Mouse (Mus musculus) limb, embryonic 10.5 days (tissue): ENCODE measurements around the gene Cep112. TPM values are rescaled to one million over a fixed set of nuclear protein-coding genes. Genes with fewer than 3 reads are reported as not detected.
"Not testable (repeated sequence)": the region's sequence is repeated elsewhere in the genome, so short reads cannot be mapped to it uniquely, and the experiment has no call there.

Experiments used
- DNase-seq: peaks from one replicate; pipeline ENCODE4 v3.0.0-alpha.2; 2017; ENCODE audit warnings: low spot score
- H3K27ac ChIP-seq: fragments of 300-500 bp; sonication (generic); 2 replicates; pipeline ENCODE4 v1.5.1; 2016; ENCODE audit warnings: mild to moderate bottlenecking
- H3K27me3 ChIP-seq: fragments of 300-500 bp; sonication (generic); 2 replicates; pipeline ENCODE4 v1.6.1; 2016; ENCODE audit warnings: low read depth, mild to moderate bottlenecking; ENCODE audit not compliant: poor library complexity, severe bottlenecking
- H3K36me3 ChIP-seq: fragments of 300-500 bp; sonication (generic); 2 replicates; pipeline ENCODE4 v1.6.1; 2016; ENCODE audit warnings: mild to moderate bottlenecking, moderate library complexity
- H3K4me1 ChIP-seq: fragments of 300-500 bp; sonication (generic); 2 replicates; pipeline ENCODE4 v1.6.1; 2016
- H3K4me3 ChIP-seq: fragments of 300-500 bp; sonication (generic); 2 replicates; pipeline ENCODE4 v1.5.1; 2016; ENCODE audit warnings: mild to moderate bottlenecking, moderate library complexity
- H3K9me3 ChIP-seq: fragments of 300-500 bp; sonication (generic); replicated peaks from 2 replicates; pipeline ENCODE4 v1.6.1; 2016; ENCODE audit warnings: mild to moderate bottlenecking
- WGBS: fragments of 180-500 bp; shearing (Covaris S2); methylation state at CpG from one replicate; pipeline ENCODE4 v1.1.7; 2016; 5-methylcytosine and 5-hydroxymethylcytosine counted together
- polyA plus RNA-seq: library from polyadenylated mRNA; unstranded; fragments of >200 nt; fragmentation: Nextera tagmentation; extraction: Ambion mirVana; gene quantifications from 2 replicates; pipeline ENCODE4 v1.2.1, GENCODE M21; 2016

Cep112 gene
- polyA plus RNA-seq, 1 experiment from 2014 or later: 12.3 TPM

DNA sequence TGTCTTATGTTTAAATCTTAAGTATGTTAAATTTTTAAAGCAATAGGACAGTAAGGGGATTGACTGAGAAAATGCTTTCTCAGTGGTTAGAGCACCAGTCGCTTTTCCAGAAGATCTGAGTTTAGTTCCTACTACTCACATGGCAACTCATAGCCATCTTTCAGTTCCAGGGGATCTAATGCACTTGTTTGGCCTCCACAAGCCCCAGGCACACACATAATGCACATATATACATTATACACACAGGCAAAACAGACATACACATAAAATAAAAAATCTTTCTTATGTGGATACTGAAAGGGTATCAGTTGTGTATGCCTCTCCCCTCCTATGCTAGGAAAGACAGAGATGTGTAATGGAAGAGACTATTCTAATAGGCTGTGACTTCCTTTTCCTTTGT is 426.8 kb downstream of the Cep112 start:
- Histone ChIP-seq H3K4me3 (no peak overlapping the region), H3K27me3 (no peaks in the 10 kb centered on the region), H3K27ac (no peak overlapping the region), H3K4me1 (peaks cover 8% of the 10 kb centered on the region; the same call in 1 of the 2 replicates), H3K9me3 (no peaks in the 10 kb centered on the region; the same call in 1 of the 2 replicates), H3K36me3 (no peaks in the 10 kb centered on the region)
- no peak for DNase-seq
- 95% methylated on average over 1 of the region's 1 CpGs for WGBS

DNA sequence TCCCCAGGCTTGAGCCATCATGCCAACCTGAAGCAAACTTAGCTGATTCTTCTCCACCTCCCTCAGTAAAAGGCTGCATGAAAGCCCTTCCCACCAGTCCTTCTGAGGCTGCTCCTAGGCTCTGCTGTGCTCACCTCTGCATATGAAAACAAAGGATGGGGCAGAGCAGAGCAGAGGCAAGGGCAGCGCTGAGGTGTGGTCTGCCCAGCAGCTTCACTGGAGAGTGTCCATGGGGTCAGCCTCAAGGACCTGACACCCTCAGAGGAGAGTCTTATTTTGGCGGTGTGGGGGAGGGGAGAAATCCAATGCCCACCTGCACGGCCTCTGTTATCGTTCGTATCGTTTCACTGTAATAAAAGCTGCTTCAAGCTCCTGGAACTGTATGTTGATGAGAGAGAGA is 432.3 kb downstream of the Cep112 start:
- no peaks in the 10 kb centered on the region for H3K36me3 ChIP-seq
- WGBS: 49% methylated on average over 6 of the region's 6 CpGs
- H3K4me1 ChIP-seq: peaks cover 20% of the 10 kb centered on the region
- no peaks in the 10 kb centered on the region for H3K9me3 ChIP-seq
- DNase-seq: no peak
- H3K27ac ChIP-seq: 0 out of 2 replicates have a peak overlapping the region, but pooled peaks have one; percentile 15
- H3K4me3 ChIP-seq: no peak overlapping the region
- no peaks in the 10 kb centered on the region for H3K27me3 ChIP-seq

DNA sequence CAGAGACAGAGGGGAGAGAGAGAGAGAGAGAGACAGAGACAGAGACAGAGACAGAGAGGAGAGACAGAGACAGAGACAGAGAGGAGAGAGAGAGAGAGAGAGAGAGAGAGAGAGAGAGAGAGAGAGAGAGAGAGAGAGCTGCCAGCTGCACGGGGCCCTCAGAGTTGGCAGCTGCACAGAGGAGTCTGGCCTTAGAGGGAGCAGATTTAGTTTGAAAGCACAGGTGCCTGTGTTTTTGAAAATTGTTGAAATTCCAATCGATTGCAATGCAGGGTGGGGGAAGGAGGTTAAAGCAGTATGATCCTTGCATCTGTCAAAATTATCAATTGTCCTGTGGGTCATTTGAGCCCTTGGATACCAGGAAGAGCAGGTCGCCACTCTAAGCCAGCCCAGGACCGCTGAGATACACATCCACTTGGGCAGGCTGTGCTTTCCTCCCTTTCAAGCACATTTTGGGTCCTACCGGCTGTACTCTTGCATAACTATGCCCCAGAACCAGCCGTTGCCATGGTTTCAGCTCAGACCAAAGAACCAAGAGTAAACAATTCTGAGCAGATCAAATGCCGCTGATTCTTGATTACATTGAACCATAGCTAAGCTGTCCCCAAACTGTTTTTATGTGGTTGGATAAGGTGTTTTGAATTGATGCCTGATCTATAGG is 432.8 kb downstream of the Cep112 start:
- peaks cover 21% of the 10 kb centered on the region for H3K4me1 ChIP-seq
- H3K9me3 ChIP-seq: no peaks in the 10 kb centered on the region
- H3K36me3 ChIP-seq: no peaks in the 10 kb centered on the region
- 63% methylated on average over 7 of the region's 7 CpGs for WGBS
- no peak overlapping the region for H3K4me3 ChIP-seq
- no peaks in the 10 kb centered on the region for H3K27me3 ChIP-seq
- no peak for DNase-seq
- 0 out of 2 replicates have a peak overlapping the region, but pooled peaks have one; percentile 15 for H3K27ac ChIP-seq

DNA sequence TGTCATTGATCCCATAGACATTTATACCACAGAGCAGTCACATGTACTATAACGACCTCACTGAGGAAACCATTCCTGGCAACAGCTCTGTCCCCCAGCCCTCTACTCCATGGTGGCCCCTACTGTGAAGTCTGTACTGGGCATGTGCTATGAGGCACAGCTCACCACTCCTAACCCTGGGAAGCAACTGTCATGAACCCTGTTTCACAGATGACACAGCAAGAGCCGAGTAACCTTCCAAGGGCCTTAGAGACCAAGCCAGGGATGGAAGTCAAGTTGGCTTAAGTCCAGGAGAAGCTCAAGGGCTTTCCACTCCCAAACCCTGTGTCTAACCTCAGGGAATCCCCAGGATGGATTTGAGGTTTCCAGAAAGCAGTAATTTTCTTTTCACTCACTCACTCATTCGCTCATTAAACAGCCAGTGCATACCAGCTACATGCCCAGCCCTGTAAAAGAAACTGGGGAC is 433.4 kb downstream of the Cep112 start:
- Histone ChIP-seq H3K9me3 (no peaks in the 10 kb centered on the region), H3K27me3 (no peaks in the 10 kb centered on the region), H3K4me3 (no peak overlapping the region), H3K36me3 (no peaks in the 10 kb centered on the region), H3K27ac (no peak overlapping the region), H3K4me1 (peaks cover 21% of the 10 kb centered on the region)
- 73% methylated on average over 3 of the region's 3 CpGs for WGBS
- DNase-seq: no peak

DNA sequence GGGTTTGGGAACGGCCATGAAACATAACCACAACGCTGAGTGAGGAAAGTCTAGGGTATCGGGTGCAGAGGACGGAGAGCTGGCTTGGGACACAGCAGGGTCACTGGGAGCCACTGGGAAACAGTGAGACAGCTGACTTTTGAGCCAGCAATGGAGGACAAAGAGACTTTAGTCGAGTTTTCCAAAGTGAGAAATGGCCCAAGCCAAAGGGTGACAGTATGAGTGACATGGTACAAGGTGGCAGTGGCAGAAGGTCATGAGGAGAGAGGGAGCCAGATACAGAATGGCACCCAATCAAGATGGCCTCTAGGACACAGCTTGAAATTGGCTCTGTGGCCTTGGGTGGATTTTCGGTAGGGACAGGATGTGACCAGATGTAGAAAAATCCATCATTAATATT is 433.9 kb downstream of the Cep112 start:
- no peaks in the 10 kb centered on the region for H3K27me3 ChIP-seq
- no peak for DNase-seq
- no peak overlapping the region for H3K4me3 ChIP-seq
- no peak overlapping the region for H3K27ac ChIP-seq
- peaks cover 21% of the 10 kb centered on the region for H3K4me1 ChIP-seq
- H3K36me3 ChIP-seq: no peaks in the 10 kb centered on the region
- H3K9me3 ChIP-seq: no peaks in the 10 kb centered on the region
- WGBS: 87% methylated on average over 6 of the region's 6 CpGs

DNA sequence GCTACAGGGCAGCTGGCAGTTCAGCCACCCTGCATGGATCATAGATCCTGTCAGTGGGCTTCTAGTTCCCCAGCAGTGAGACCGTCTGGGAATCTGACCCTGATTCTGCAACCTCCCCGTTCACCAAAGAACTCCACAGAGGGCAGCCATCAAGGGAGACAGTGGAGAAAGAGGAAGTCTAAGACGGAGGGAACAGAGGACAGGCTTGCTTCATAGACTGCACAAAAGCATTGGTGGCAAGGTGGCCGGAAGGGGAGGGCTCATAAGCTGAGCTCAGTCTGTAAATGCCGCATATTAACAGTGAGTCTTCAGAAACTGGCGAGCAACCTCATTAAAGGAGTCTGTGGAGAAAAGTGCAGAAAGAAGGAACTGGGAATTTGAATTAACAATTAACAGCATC is 437.4 kb downstream of the Cep112 start:
- WGBS: 85% methylated on average over 6 of the region's 6 CpGs
- Histone ChIP-seq H3K4me1 (peaks cover 17% of the 10 kb centered on the region), H3K27ac (no peak overlapping the region), H3K9me3 (no peaks in the 10 kb centered on the region), H3K4me3 (no peak overlapping the region), H3K36me3 (no peaks in the 10 kb centered on the region), H3K27me3 (no peaks in the 10 kb centered on the region)
- DNase-seq: no peak

DNA sequence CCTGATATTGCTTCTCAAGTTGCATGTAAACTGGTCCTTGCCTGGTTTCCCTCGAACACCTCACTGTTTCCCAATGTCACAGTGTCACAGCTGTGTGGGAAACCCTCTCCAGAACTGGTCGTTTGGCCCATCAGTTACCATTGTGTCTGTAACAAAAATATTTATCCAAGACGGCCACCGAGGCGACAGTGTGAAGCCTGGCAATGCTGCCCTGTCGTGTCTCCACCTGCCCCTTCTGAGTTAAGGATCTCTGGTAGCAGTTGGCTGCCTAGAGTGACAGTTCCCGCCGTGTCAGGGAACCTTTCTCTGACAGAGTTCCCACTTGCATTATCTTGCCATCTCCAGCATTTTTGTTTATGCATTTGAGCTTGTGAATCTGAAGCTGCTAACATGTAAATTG is 440.8 kb downstream of the Cep112 start:
- H3K4me1 ChIP-seq: peaks cover 3% of the 10 kb centered on the region; the same call in 1 of the 2 replicates
- H3K27me3 ChIP-seq: no peaks in the 10 kb centered on the region
- no peak for DNase-seq
- WGBS: 35% methylated on average over 8 of the region's 8 CpGs
- no peak overlapping the region for H3K27ac ChIP-seq
- no peaks in the 10 kb centered on the region for H3K9me3 ChIP-seq
- H3K4me3 ChIP-seq: no peak overlapping the region
- H3K36me3 ChIP-seq: no peaks in the 10 kb centered on the region

DNA sequence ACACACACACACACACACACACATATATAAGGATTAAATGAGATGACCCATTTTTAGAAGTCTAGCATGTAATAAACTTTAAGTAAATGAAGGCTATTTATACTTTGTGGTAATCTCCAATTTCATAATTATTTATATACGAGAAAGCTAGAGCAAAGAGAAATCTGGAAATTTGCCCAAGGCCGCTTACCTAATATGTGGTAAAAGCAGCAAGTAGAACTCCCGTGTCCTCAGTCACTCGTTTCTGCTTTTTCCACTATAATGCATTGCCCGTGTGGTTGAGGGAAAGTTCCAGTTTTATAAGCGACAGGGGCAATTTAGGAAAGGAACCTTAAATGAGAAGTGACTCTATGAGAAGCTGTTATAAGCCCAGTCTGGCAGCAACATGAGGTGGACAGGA is 442.5 kb downstream of the Cep112 start:
- WGBS: 91% methylated on average over 6 of the region's 6 CpGs
- H3K36me3 ChIP-seq: no peaks in the 10 kb centered on the region
- H3K4me1 ChIP-seq: no peaks in the 10 kb centered on the region
- H3K27me3 ChIP-seq: no peaks in the 10 kb centered on the region
- H3K4me3 ChIP-seq: no peak overlapping the region
- no peaks in the 10 kb centered on the region for H3K9me3 ChIP-seq
- no peak for DNase-seq
- no peak overlapping the region for H3K27ac ChIP-seq

DNA sequence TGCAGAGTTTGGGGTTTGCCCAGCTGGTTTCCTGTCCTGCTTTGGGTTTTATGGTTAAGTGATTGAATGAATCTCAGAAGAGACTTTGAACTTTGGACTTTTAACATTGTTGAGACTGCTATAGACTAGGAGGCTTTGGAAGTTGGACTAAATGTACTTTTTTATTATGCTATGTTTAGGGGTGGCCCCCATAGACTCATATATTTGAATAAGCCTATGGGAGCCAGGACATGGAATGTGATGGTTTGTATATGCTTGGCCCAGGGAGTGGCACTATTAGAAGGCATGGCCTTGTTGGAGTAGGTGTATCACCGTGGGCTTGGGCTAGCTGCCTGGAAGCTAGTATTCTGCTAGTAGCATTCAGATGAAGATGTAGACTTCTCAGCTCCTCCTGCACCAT is 446.3 kb downstream of the Cep112 start:
- H3K4me1 ChIP-seq, H3K9me3 ChIP-seq, H3K36me3 ChIP-seq, DNase-seq, H3K4me3 ChIP-seq, H3K27me3 ChIP-seq, H3K27ac ChIP-seq: not testable (repeated sequence)
- 93% methylated on average over 1 of the region's 1 CpGs for WGBS

DNA sequence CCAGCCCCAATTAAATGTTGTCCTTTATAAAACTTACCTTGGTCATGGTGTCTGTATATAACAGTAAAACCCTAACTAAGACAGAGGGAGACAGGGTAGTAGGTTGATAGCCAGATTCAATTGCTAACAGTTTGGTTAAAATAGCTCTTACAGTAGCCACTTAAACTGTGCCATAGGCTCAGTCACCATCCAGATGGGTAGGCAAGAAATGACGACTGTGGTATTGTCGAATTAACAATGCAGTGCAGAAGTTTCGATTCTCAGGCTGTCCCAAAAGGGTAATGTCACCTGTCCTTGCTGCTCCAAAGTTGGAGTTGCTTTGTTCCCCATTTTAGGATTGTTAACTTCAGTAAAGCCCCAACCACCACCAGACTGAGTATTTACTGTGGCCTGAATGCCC is 446.8 kb downstream of the Cep112 start:
- H3K27me3 ChIP-seq: no peaks in the 10 kb centered on the region
- peaks cover under 1% of the 10 kb centered on the region; the same call in 1 of the 2 replicates for H3K4me1 ChIP-seq
- H3K4me3 ChIP-seq: no peak overlapping the region
- H3K36me3 ChIP-seq: no peaks in the 10 kb centered on the region
- DNase-seq: no peak
- 87% methylated on average over 3 of the region's 3 CpGs for WGBS
- H3K9me3 ChIP-seq: no peaks in the 10 kb centered on the region
- H3K27ac ChIP-seq: no peak overlapping the region

DNA sequence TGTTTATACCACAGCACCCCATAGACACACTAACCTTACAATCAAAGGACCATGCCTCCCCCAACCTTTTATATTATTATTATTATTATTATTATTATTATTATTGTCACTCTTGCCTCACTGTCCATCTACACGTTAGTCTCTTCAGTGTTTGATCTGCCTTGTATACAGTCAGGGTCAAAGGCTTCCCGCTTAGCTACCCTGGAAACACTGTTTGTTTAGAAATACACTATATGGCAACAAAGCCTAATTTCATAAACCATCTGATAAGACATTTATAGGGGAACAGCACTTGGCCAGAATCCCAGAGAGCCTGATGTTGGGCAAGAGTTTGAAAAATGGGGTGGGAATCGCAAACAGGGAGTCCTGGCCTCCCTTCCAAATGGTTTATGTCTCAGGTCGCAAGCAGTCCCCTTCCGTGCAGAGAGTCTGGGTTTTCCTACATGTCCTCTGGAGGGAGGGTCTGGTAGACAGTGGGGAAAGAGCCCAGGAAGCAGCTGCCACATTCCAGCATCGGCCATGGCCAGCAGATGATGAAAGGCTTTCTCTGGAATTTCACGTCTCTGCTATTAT is 451.7 kb downstream of the Cep112 start:
- H3K4me3 ChIP-seq: no peak overlapping the region
- DNase-seq: no peak
- H3K27ac ChIP-seq: no peak overlapping the region
- peaks cover 15% of the 10 kb centered on the region for H3K4me1 ChIP-seq
- H3K9me3 ChIP-seq: no peaks in the 10 kb centered on the region
- H3K36me3 ChIP-seq: no peaks in the 10 kb centered on the region
- H3K27me3 ChIP-seq: no peaks in the 10 kb centered on the region
- WGBS: 76% methylated on average over 7 of the region's 7 CpGs

DNA sequence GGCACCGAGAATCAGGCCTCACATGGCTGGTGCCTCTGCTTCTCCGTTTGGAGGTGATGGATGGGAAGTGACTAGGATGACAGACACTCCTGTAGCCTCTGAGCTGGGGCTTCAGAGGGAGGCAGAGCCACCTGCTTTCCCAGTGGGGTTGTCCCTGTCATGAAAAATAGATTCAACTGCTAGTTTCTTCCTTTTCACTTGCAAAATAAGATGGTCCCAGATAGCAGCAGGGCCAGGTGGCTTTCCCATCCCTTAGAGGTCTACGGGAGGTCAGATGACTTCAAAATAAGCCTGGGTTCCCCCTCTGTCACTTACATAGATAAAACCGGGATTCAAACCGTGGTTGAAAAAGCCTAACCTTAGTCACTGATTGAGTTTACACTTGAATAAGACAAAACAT is 452.5 kb downstream of the Cep112 start:
- no peaks in the 10 kb centered on the region for H3K36me3 ChIP-seq
- no peak for DNase-seq
- no peaks in the 10 kb centered on the region for H3K9me3 ChIP-seq
- no peaks in the 10 kb centered on the region for H3K27me3 ChIP-seq
- 69% methylated on average over 5 of the region's 5 CpGs for WGBS
- peaks cover 22% of the 10 kb centered on the region for H3K4me1 ChIP-seq
- no peak overlapping the region for H3K4me3 ChIP-seq
- no peak overlapping the region for H3K27ac ChIP-seq

DNA sequence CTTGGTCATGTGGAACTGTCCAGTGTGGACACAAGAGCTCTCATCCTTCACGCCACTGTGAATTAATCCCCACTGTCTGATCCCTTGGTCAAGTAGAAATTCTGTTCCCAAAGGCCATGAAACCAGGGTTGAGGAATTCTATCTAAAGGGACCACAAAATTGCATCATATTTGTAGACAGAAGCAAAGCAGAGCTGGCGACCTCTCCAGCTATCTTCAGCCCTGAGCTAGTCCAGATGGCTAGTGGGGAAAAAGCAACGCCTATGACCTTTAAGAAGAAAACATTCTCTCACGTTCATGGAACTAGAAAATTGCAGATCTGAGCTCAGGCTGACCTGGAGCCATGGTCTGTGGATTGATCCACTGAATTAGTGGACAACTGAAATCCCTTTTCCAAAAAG is 455.6 kb downstream of the Cep112 start:
- no peaks in the 10 kb centered on the region for H3K27me3 ChIP-seq
- peak overlapping the region; percentile 76; the same call in 1 of the 2 replicates for H3K27ac ChIP-seq
- WGBS: 77% methylated on average over 4 of the region's 4 CpGs
- peaks cover 26% of the 10 kb centered on the region for H3K4me1 ChIP-seq
- H3K4me3 ChIP-seq: no peak overlapping the region
- no peak for DNase-seq
- H3K36me3 ChIP-seq: no peaks in the 10 kb centered on the region
- H3K9me3 ChIP-seq: no peaks in the 10 kb centered on the region
